Mouse (Mus musculus) urinary bladder, postnatal 36 days (tissue): ENCODE measurements around the gene Ttyh2.
A peak's percentile ranks its signal among the peaks of the same experiment; 100 is the strongest.

Experiments used
- DNase-seq, 2 experiments: peaks; one replicate each; pipeline ENCODE4 v3.0.0; 2022; ENCODE audit warnings: low spot score in 2 of 2, mixed read lengths in 1 of 2

Ttyh2 gene

DNA sequence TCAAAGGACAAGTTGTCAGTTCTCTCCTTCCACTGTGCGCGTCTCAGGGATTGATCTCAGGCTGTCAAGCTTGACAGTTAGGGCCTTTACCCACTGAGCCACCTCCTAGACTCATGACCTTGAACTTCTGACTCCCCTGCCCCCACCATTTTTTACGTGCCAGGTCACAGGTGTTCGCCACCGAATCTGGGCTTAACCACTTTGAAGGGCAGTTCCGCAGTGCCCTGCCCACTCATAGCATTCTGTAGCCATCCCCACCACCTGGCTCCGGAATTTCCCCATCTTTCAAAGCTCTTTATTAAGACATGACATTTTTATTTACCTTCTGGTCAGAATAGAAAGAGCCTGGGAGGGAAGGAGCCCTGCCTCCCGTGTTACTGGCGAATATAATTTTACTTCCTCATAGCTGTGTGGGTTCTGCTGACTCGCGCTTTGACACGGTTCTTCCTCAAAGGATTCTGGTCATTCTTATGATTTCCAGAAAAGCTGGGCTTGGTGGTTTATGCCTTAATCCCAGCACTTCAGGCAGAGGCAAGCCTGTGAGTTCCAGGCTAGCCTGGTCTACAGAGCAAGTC lies 72.4 kb downstream of the Ttyh2 start:
- DNase-seq = no peak

DNA sequence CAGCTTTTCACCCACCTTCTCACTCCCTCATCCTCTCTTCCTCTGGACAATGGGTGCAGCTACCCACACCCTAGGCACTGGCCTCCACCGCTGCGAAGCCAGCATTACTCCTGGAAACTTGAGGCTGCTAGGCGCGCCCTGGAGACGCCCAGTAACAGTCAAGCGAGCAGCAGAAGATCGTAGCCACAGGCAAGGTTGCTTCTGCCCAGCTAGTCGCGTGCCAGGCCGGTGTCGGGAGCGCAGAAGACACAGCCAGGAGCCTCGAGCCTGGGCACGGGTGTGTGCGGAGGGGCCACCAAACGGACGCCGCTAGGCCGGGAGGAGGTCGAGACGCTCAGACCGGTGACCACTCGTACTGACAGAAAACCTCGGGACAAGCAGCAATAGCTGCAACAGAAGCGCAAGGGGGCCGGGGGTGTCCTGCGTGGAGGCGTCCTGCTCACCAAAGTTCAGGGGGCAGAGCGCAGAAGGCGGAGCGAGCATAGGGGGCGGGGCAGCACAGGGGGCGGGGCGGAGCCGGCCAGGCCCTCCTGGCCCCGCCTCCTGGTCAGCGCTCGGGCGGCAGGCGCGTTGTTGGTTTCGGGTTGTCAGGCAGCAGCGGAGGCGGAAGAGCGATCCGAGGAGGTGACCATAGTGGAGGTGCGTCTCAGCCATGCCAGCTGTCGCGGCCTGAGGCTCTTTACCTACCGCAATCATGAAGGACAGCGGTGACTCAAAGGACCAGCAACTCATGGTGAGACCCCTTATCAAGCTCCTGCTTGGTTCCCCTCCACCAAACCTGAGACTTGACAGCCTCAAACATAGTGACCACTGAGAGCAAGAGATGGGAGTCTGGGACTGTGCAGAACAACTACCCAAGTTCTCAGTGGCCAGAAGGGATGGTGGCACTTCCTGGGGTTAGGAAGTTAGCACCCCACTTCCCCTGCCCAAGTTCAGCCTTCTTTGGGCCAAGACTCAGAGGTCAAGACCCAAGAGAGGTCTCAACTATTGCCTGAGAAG lies 89.9 kb downstream of the Ttyh2 start, which contains the start of gene Kif19a:
Kif19a (plus strand) TSS at position 569 of the 999 bp plus-strand sequence.
- DNase-seq = peak; percentile 16 to 64

DNA sequence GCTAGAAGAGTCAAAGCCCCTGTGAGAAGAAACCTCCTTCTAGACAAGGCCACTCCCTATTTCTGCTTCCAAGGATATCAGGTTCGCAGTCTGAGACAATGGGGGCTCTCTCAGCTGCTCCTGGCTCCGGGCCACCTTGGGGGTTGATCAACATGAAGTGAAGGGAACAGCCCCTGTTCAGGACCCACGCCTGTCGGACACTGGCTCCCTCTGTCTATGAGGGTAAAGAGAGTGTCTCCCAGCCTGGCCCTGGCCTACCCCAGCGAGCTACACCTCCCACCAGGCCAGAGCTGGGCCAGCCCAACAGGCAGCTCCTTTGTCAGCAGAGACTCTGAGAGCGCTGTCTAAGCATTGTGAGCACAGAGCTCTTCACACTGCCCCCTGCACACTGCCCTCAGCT lies 94.7 kb downstream of the Ttyh2 start:
- DNase-seq = no peak
